ENCODE assay signal across 20 mouse cellular contexts in genomic region chr10:25402886-25403285, GRCm38 (mm10). TPM values are rescaled to one million over a fixed set of nuclear protein-coding genes. Genes with fewer than 3 reads are reported as not detected.
A peak's percentile ranks its signal among the peaks of the same experiment; 100 is the strongest.
DNase-seq lines count a peak whose midpoint lies in the region; ATAC-seq and TF ChIP-seq lines count a peak whose summit lies in the region.
"Had no signal": no experiment of that assay in that cellular context is flagged by ENCODE, and none has a peak within 500 bp of the region (broad histone marks: within the 10 kb centered on the region; RNA-seq: fewer than 3 reads in every experiment).

No protein-coding gene starts in this region.

- POLR2A ChIA-PET in Patski (lab: Charles Lee), result no interaction called here

- in situ Hi-C loops in Patski (cut with MboI; ENCODE audit: low pct_unique_long_range_greater_than_20kb), result no loop called here

- DNase-seq in kidney, adult 9 months, result peak; percentile 56
- DNase-seq in kidney, postnatal 14 days, result no peak
- no peak for DNase-seq in liver
- DNase-seq in Patski (ENCODE audit: low read depth, low spot score), result no peak
- DNase-seq in embryo, embryonic 9.5 days (ENCODE audit: extremely low spot score), result no peak
- DNase-seq: adrenal gland, postnatal 10 days; cerebellum, adult 11 months; cerebellum, adult 8-10 months; cerebellum, postnatal 14 days; gastrocnemius, postnatal 10 days; heart, adult 2 months; heart, postnatal 14 days had no signal

- H3K27ac ChIP-seq in liver, embryonic 16.5 days (ENCODE audit: low read length), result no peak overlapping the region
- H3K27ac ChIP-seq: embryonic facial prominence, embryonic 13.5 days; forebrain, embryonic 12.5 days; heart, adult 2 months; heart, embryonic 15.5 days; hindbrain, embryonic 10.5 days; hindbrain, embryonic 14.5 days had no signal

- ATAC-seq in liver, embryonic 16.5 days (ENCODE audit: low read depth), result peak; percentile 19; the same call in 1 of the 2 replicates
- peak; percentile 26 for ATAC-seq in Patski
- ATAC-seq: forebrain, embryonic 16.5 days had no signal

- no peaks in the 10 kb centered on the region for H3K9me3 ChIP-seq in liver, embryonic 16.5 days (replicated peaks; ENCODE audit: control insufficient read depth, low read length)
- H3K9me3 ChIP-seq: embryonic facial prominence, embryonic 13.5 days; forebrain, embryonic 12.5 days; heart, embryonic 15.5 days; hindbrain, embryonic 10.5 days had no signal

- CTCF ChIA-PET in Patski (lab: Charles Lee), result no interaction called here

- peaks cover 3% of the 10 kb centered on the region for H3K4me1 ChIP-seq in liver, embryonic 16.5 days (ENCODE audit: control insufficient read depth, low read depth, low read length)

- no peak overlapping the region for H3K4me2 ChIP-seq in liver, embryonic 16.5 days (ENCODE audit: low read depth, low read length)
- H3K4me2 ChIP-seq: embryonic facial prominence, embryonic 13.5 days; forebrain, embryonic 12.5 days; heart, embryonic 11.5 days; heart, embryonic 15.5 days; hindbrain, embryonic 14.5 days had no signal

- no peaks in the 10 kb centered on the region for H3K27me3 ChIP-seq in liver, embryonic 16.5 days (ENCODE audit: control insufficient read depth, insufficient read depth, low read depth, low read length)
- no peaks in the 10 kb centered on the region for H3K27me3 ChIP-seq in Patski
- H3K27me3 ChIP-seq: embryonic facial prominence, embryonic 13.5 days; heart, embryonic 15.5 days had no signal

- no peak for TF ChIP-seq CTCF in Patski (IDR thresholded peaks at IDR 0.05)

- H3K9ac ChIP-seq in liver, embryonic 16.5 days (ENCODE audit: low read depth, low read length), result no peak overlapping the region
- H3K9ac ChIP-seq: embryonic facial prominence, embryonic 13.5 days; forebrain, embryonic 12.5 days; heart, embryonic 15.5 days; hindbrain, embryonic 14.5 days had no signal

- no peaks in the 10 kb centered on the region for H3K36me3 ChIP-seq in liver, embryonic 16.5 days (ENCODE audit: control insufficient read depth, insufficient read depth)
- H3K36me3 ChIP-seq: embryonic facial prominence, embryonic 13.5 days; forebrain, embryonic 12.5 days; heart, embryonic 15.5 days; hindbrain, embryonic 10.5 days had no signal

- H3K4me3 ChIP-seq in liver, embryonic 16.5 days (ENCODE audit: low read depth, low read length), result no peak overlapping the region
- H3K4me3 ChIP-seq: embryonic facial prominence, embryonic 13.5 days; forebrain, embryonic 12.5 days; heart, adult 2 months; heart, embryonic 15.5 days; hindbrain, embryonic 10.5 days had no signal

- WGBS in liver, embryonic 16.5 days (ENCODE audit: insufficient replicate concordance), result 33% methylated on average over 1 of the region's 1 CpGs

RNA-seq across cellular contexts. Expression of gene Epb41l2, which starts 43.3 kb away (rescaled TPM):
- polyA plus RNA-seq in liver, embryonic 16.5 days (2015; fragmentation: Nextera tagmentation; extraction: Ambion mirVana), result 10.9 and 11.9 TPM in 2 replicates
- 41.3 TPM for polyA plus RNA-seq in Patski (2021)
